Mouse (Mus musculus) urinary bladder, postnatal 4 days (tissue): ENCODE results near the gene Zbtb4.
"Not testable (repeated sequence)": the region's sequence is repeated elsewhere in the genome, so short reads cannot be mapped to it uniquely, and the experiment has no call there.

ENCODE experiments used
- DNase-seq, 2 experiments: peaks; one replicate each; pipeline ENCODE4 v3.0.0; 2021 to 2022; ENCODE audit warnings: low spot score in 2 of 2

Gene Zbtb4

GRCm38 (mm10) chr11:69765221-69766125 is at the start of gene Zbtb4:
Zbtb4 (plus strand) TSS chr11:69765912.
- no peak for DNase-seq

- DNase-seq = no peak
These were observed 49.8 kb upstream of the Zbtb4 start for GRCm38 (mm10) chr11:69715929-69716328.

GRCm38 (mm10) chr11:69716953-69717352 is 48.8 kb upstream of the Zbtb4 start:
- no peak for DNase-seq

GRCm38 (mm10) chr11:69718661-69719060 is 47.1 kb upstream of the Zbtb4 start:
- DNase-seq = no peak

- DNase-seq = no peak
These were observed 46.3 kb upstream of the Zbtb4 start for GRCm38 (mm10) chr11:69719423-69719822.

- no peak for DNase-seq
These were observed 44.9 kb upstream of the Zbtb4 start for GRCm38 (mm10) chr11:69720852-69721251.

- no peak for DNase-seq
These were observed 42.6 kb upstream of the Zbtb4 start for GRCm38 (mm10) chr11:69723074-69723473.

- DNase-seq = no peak
These were observed 39.8 kb upstream of the Zbtb4 start for GRCm38 (mm10) chr11:69725951-69726350.

- DNase-seq = no peak
These were observed 36.6 kb upstream of the Zbtb4 start for GRCm38 (mm10) chr11:69729063-69729462.

- not testable (repeated sequence) for DNase-seq
These were observed 34.3 kb upstream of the Zbtb4 start for GRCm38 (mm10) chr11:69731408-69731807.

GRCm38 (mm10) chr11:69751635-69752034 is 14.1 kb upstream of the Zbtb4 start:
- DNase-seq = no peak

GRCm38 (mm10) chr11:69752686-69753085 is 13.0 kb upstream of the Zbtb4 start:
- DNase-seq = no peak

GRCm38 (mm10) chr11:69754233-69754632 is 11.5 kb upstream of the Zbtb4 start:
- DNase-seq = no peak

- no peak for DNase-seq
These were observed 11.0 kb upstream of the Zbtb4 start for GRCm38 (mm10) chr11:69754701-69755100.

GRCm38 (mm10) chr11:69757303-69758089 is 8.2 kb upstream of the Zbtb4 start:
- no peak for DNase-seq

- DNase-seq = peak; percentile 95 to 96
These were observed 7.6 kb upstream of the Zbtb4 start for GRCm38 (mm10) chr11:69758090-69758456.

GRCm38 (mm10) chr11:69758478-69758970 is 7.2 kb upstream of the Zbtb4 start, which contains the start of gene Polr2a:
Polr2a (minus strand) TSS chr11:69758637.
- DNase-seq = peak; percentile 97

- DNase-seq = peak; percentile 79 to 80
These were observed 6.6 kb upstream of the Zbtb4 start for GRCm38 (mm10) chr11:69758971-69759721.

- no peak for DNase-seq
These were observed 5.4 kb upstream of the Zbtb4 start for GRCm38 (mm10) chr11:69760160-69760900.

GRCm38 (mm10) chr11:69760901-69761200 is 4.9 kb upstream of the Zbtb4 start:
- DNase-seq = no peak

- no peak for DNase-seq
These were observed 3.8 kb upstream of the Zbtb4 start, which contains the start of gene Slc35g3 for GRCm38 (mm10) chr11:69761868-69762267. Slc35g3 (minus strand) TSS chr11:69761968.
